Mouse (Mus musculus): Measurements from ENCODE around the gene Maml2.

GRCm38 (mm10) chr9:13540781-13541180 is 243.0 kb downstream of the Maml2 start:
- TF ChIP-seq CTCF (IDR thresholded peaks at IDR 0.05; ENCODE audit: insufficient read depth, low read depth, low read length) = no peak
- TF ChIP-seq POLR2A (IDR thresholded peaks at IDR 0.05; ENCODE audit: insufficient read depth, low read depth, low read length) = no peak
